Mouse (Mus musculus) ES-E14 (cell line): Measurements from ENCODE around the gene Clstn1.

Source experiments
- HCFC1 ChIP-seq: IDR thresholded peaks from 2 replicates; pipeline ENCODE4 v1.6.1; 2012; ENCODE audit warnings: low read length, inconsistent platforms, borderline replicate concordance; ENCODE audit not compliant: insufficient read depth
- ZC3H11A ChIP-seq: IDR thresholded peaks from 2 replicates; pipeline ENCODE4 v1.6.1; 2012; ENCODE audit warnings: low read depth, mild to moderate bottlenecking, inconsistent platforms, low read length, borderline replicate concordance

- TF ChIP-seq HCFC1 (no peak), ZC3H11A (no peak)
Measured at GRCm38 (mm10) chr4:149556111-149556510, 30.2 kb upstream of the Clstn1 start.
